Mouse (Mus musculus): ENCODE results near the gene As3mt.

The As3mt gene

DNA sequence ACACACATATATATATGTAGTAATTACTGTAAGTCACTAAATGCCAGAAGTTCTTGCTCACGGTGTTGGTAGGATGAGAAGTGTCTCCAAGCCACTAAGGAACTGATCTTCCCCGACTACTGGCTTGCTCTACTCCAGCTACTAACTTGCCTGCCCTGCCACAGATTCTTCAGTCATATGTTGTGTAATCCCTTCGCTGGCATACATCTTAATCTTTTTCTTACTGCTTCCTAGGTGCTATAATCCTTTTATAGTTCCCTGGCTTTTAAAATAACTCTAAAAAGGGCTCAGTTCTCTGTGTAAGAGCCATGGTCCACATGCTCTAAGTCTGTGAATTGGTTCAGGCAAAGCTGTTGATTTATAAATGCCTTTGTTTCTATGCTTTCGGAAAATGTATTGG, 78.4 kb downstream of the As3mt start:
- DNase-seq (ENCODE audit: low spot score), result no peak

DNA sequence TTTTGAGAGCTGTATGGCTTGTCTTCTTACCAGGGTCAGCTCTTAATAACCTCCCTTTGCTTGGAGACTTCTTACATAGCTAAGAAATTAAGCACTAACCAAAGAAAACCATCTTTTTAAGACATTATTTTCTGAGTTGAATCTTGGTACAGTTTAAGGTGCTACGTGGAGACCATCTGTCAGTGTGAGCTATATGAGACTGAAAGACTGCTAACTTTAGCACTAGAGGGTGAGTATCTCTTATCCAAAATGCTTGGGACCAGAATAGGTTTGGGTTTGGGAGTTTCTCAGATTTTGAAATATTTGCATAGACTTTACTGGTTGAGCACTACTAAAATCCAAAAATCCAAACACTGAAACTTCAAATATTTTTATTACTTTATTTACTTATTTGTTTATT, 82.5 kb downstream of the As3mt start:
- no peak for DNase-seq (ENCODE audit: low spot score)

All from adipocyte (in vitro differentiated cells).